Mouse (Mus musculus) T-helper 2 cell (primary cell): Measurements from ENCODE around the gene Gm20388.

Experiments used
- in situ Hi-C: fragments of 300-600 bp; cut with MboI, MseI; formaldehyde crosslinking; loops from one replicate; pipeline ENCODE4 v1.15.1; 2025; ENCODE audit warnings: high pct_unique_total_duplicates

Gm20388 gene

GRCm38 (mm10) chr8:123373403-123374238 lies 3463.0 kb downstream of the Gm20388 start, which contains the start of gene Tcf25:
Gene Tcf25, plus strand, starts transcription at chr8:123373753.
- in situ Hi-C loops = no loop called here

- in situ Hi-C loops = no loop called here
These were observed 3463.6 kb downstream of the Gm20388 start for GRCm38 (mm10) chr8:123374239-123374578.

GRCm38 (mm10) chr8:123375701-123376100 lies 3465.1 kb downstream of the Gm20388 start:
- in situ Hi-C loops = no loop called here

- in situ Hi-C loops = no loop called here
These were observed 3465.5 kb downstream of the Gm20388 start for GRCm38 (mm10) chr8:123376106-123376505.

GRCm38 (mm10) chr8:123381711-123382110 lies 3471.1 kb downstream of the Gm20388 start:
- in situ Hi-C loops = no loop called here

GRCm38 (mm10) chr8:123382516-123382915 lies 3471.9 kb downstream of the Gm20388 start:
- in situ Hi-C loops = no loop called here

GRCm38 (mm10) chr8:123384883-123385540 lies 3474.4 kb downstream of the Gm20388 start:
- in situ Hi-C loops = no loop called here

- in situ Hi-C loops = no loop called here
These were observed 3476.4 kb downstream of the Gm20388 start for GRCm38 (mm10) chr8:123387041-123387440.

- in situ Hi-C loops = no loop called here
These were observed 3477.2 kb downstream of the Gm20388 start for GRCm38 (mm10) chr8:123387801-123388200.

- in situ Hi-C loops = no loop called here
These were observed 3478.4 kb downstream of the Gm20388 start for GRCm38 (mm10) chr8:123389026-123389425.

GRCm38 (mm10) chr8:123398308-123398707 lies 3487.7 kb downstream of the Gm20388 start:
- in situ Hi-C loops = no loop called here

- in situ Hi-C loops = no loop called here
These were observed 3491.3 kb downstream of the Gm20388 start for GRCm38 (mm10) chr8:123401936-123402335.

GRCm38 (mm10) chr8:123402730-123403326 lies 3492.2 kb downstream of the Gm20388 start:
- in situ Hi-C loops = no loop called here

- in situ Hi-C loops = no loop called here
These were observed 3493.9 kb downstream of the Gm20388 start for GRCm38 (mm10) chr8:123404521-123404920.

GRCm38 (mm10) chr8:123406786-123407185 lies 3496.1 kb downstream of the Gm20388 start, which contains the start of gene Mc1r:
Gene Mc1r, plus strand, starts transcription at chr8:123407107.
- in situ Hi-C loops = no loop called here

- in situ Hi-C loops = no loop called here
These were observed 3497.0 kb downstream of the Gm20388 start for GRCm38 (mm10) chr8:123407612-123408011.

- in situ Hi-C loops = no loop called here
These were observed 3498.2 kb downstream of the Gm20388 start for GRCm38 (mm10) chr8:123408586-123409544.

- in situ Hi-C loops = no loop called here
These were observed 3499.5 kb downstream of the Gm20388 start for GRCm38 (mm10) chr8:123410049-123410587.

GRCm38 (mm10) chr8:123410788-123411187 lies 3500.1 kb downstream of the Gm20388 start:
- in situ Hi-C loops = no loop called here

GRCm38 (mm10) chr8:123411246-123411645 lies 3500.6 kb downstream of the Gm20388 start, which contains the start of gene Tubb3:
Gene Tubb3, plus strand, starts transcription at chr8:123411424.
- in situ Hi-C loops = no loop called here

- in situ Hi-C loops = no loop called here
These were observed 3501.2 kb downstream of the Gm20388 start for GRCm38 (mm10) chr8:123411781-123412327.
